Mouse (Mus musculus) CH12.LX (cell line): ENCODE results near the gene Sult1a1. TPM values are rescaled to one million over a fixed set of nuclear protein-coding genes. Genes with fewer than 3 reads are reported as not detected.

ENCODE experiments used
- DNase-seq: peaks from one replicate; pipeline ENCODE4 v3.0.0-alpha.2; 2013; ENCODE audit errors: extremely low read depth
- H3K27ac ChIP-seq: 2 replicates; pipeline ENCODE4 v1.5.1; 2012; ENCODE audit warnings: low read depth, mild to moderate bottlenecking, control low read depth, moderate library complexity; ENCODE audit not compliant: insufficient read depth
- H3K27me3 ChIP-seq: replicated peaks from 2 replicates; pipeline ENCODE3; 2012; ENCODE audit warnings: inconsistent platforms
- H3K36me3 ChIP-seq, 2 experiments: replicated peaks in 1 of 2; 2 replicates each; pipeline versions ENCODE3 to v1.6.1; 2012; ENCODE audit warnings: inconsistent platforms in 1 of 2, low read length in 1 of 2, mild to moderate bottlenecking in 1 of 2, mixed read lengths in 1 of 2, moderate library complexity in 1 of 2; ENCODE audit not compliant: control insufficient read depth in 1 of 2, insufficient read depth in 1 of 2
- H3K4me1 ChIP-seq, 2 experiments: 2 replicates each; pipeline ENCODE4 v1.6.1; 2012; ENCODE audit warnings: inconsistent platforms in 1 of 2, moderate library complexity in 1 of 2; ENCODE audit not compliant: insufficient read depth in 2 of 2, control insufficient read depth in 1 of 2
- H3K4me2 ChIP-seq: 2 replicates; pipeline ENCODE4 v1.6.1; 2012; ENCODE audit warnings: low read depth, mild to moderate bottlenecking, control low read depth; ENCODE audit not compliant: poor library complexity, insufficient read depth, severe bottlenecking
- H3K4me3 ChIP-seq, 3 experiments: fragments of 150-350 bp in 1 of 3; sonication (generic) in 1 of 3; replicated peaks in 1 of 3; 2 replicates each; pipeline versions ENCODE3 to v1.5.1; 2011 to 2012; ENCODE audit warnings: low read depth in 2 of 3, low read length in 2 of 3, mild to moderate bottlenecking in 2 of 3, moderate library complexity in 2 of 3, control low read depth in 1 of 3, improper control_type of control experiment in 1 of 3, inconsistent platforms in 1 of 3, mixed read lengths in 1 of 3; ENCODE audit not compliant: poor library complexity in 1 of 3
- H3K79me2 ChIP-seq: replicated peaks from 2 replicates; pipeline ENCODE4 v1.6.1; 2012; ENCODE audit warnings: mild to moderate bottlenecking, moderate library complexity; ENCODE audit not compliant: control insufficient read depth, poor library complexity, insufficient read depth, severe bottlenecking; ENCODE audit errors: extremely low read depth
- H3K9ac ChIP-seq: 2 replicates; pipeline ENCODE4 v1.6.1; 2012; ENCODE audit warnings: low read depth, mild to moderate bottlenecking, control low read depth, moderate library complexity; ENCODE audit not compliant: insufficient read depth
- H3K9me3 ChIP-seq: replicated peaks from 2 replicates; pipeline ENCODE3; 2012; ENCODE audit warnings: low read length, inconsistent platforms, mixed read lengths
- BHLHE40 ChIP-seq: IDR thresholded peaks from 2 replicates; pipeline ENCODE4 v1.6.1; 2011; ENCODE audit warnings: mild to moderate bottlenecking, low read depth, low read length, improper control_type of control experiment
- CHD1 ChIP-seq: IDR thresholded peaks from 2 replicates; pipeline ENCODE4 v1.6.1; 2012; ENCODE audit warnings: low read depth, low read length, improper control_type of control experiment, inconsistent platforms
- CHD2 ChIP-seq: IDR thresholded peaks from 2 replicates; pipeline ENCODE4 v1.6.1; 2011; ENCODE audit warnings: low read length, improper control_type of control experiment
- CTCF ChIP-seq, 2 experiments: IDR thresholded peaks in 1 of 2; conservative IDR thresholded peaks in 1 of 2; 2 replicates each; pipeline ENCODE4 v1.5.1; 2011 to 2012; ENCODE audit warnings: low read depth in 2 of 2, low read length in 2 of 2, improper control_type of control experiment in 1 of 2, inconsistent platforms in 1 of 2, mild to moderate bottlenecking in 1 of 2, moderate library complexity in 1 of 2
- E2F4 ChIP-seq: IDR thresholded peaks from 2 replicates; pipeline ENCODE4 v1.6.1; 2011; ENCODE audit warnings: low read depth, low read length, improper control_type of control experiment; ENCODE audit not compliant: insufficient replicate concordance
- ETS1 ChIP-seq: conservative IDR thresholded peaks from 2 replicates; pipeline ENCODE4 v1.6.1; 2012; ENCODE audit warnings: low read depth, mild to moderate bottlenecking, inconsistent platforms, low read length, improper control_type of control experiment, moderate library complexity
- IRF4 ChIP-seq: IDR thresholded peaks from 2 replicates; pipeline ENCODE4 v1.6.1; 2014; ENCODE audit warnings: low read depth, mild to moderate bottlenecking, inconsistent platforms, low read length, improper control_type of control experiment
- KAT2A ChIP-seq: IDR thresholded peaks from 2 replicates; pipeline ENCODE4 v1.6.1; 2012; ENCODE audit warnings: low read length, improper control_type of control experiment, inconsistent platforms; ENCODE audit not compliant: insufficient replicate concordance
- MAZ ChIP-seq: IDR thresholded peaks from 2 replicates; pipeline ENCODE4 v1.6.1; 2012; ENCODE audit warnings: low read depth, mild to moderate bottlenecking, inconsistent platforms, low read length, improper control_type of control experiment, moderate library complexity
- MEF2A ChIP-seq: IDR thresholded peaks from 2 replicates; pipeline ENCODE4 v1.6.1; 2014; ENCODE audit warnings: low read depth, mild to moderate bottlenecking, inconsistent platforms, low read length, improper control_type of control experiment, borderline replicate concordance
- MXI1 ChIP-seq: IDR thresholded peaks from 2 replicates; pipeline ENCODE4 v1.6.1; 2011; ENCODE audit warnings: mild to moderate bottlenecking, low read depth, low read length, improper control_type of control experiment
- MYC ChIP-seq: IDR thresholded peaks from 2 replicates; pipeline ENCODE4 v1.6.1; 2011; ENCODE audit warnings: low read depth, mild to moderate bottlenecking, improper control_type of control experiment, low read length
- POLR2A ChIP-seq: IDR thresholded peaks from 2 replicates; pipeline ENCODE4 v1.6.1; 2011; ENCODE audit warnings: low read depth, mild to moderate bottlenecking, improper control_type of control experiment, low read length
- RAD21 ChIP-seq: IDR thresholded peaks from 2 replicates; pipeline ENCODE4 v1.6.1; 2011; ENCODE audit warnings: low read depth, mild to moderate bottlenecking, low read length, improper control_type of control experiment, moderate library complexity
- RCOR1 ChIP-seq: conservative IDR thresholded peaks from 2 replicates; pipeline ENCODE4 v1.6.1; 2012; ENCODE audit warnings: low read depth, mild to moderate bottlenecking, inconsistent platforms, low read length, improper control_type of control experiment
- TBP ChIP-seq: conservative IDR thresholded peaks from 2 replicates; pipeline ENCODE4 v1.6.1; 2011; ENCODE audit warnings: low read depth, low read length, improper control_type of control experiment
- TCF12 ChIP-seq: IDR thresholded peaks from 2 replicates; pipeline ENCODE4 v1.6.1; 2014; ENCODE audit warnings: low read depth, mild to moderate bottlenecking, inconsistent platforms, low read length, improper control_type of control experiment
- ZC3H11A ChIP-seq: IDR thresholded peaks from 2 replicates; pipeline ENCODE4 v1.6.1; 2012; ENCODE audit warnings: low read depth, mild to moderate bottlenecking, inconsistent platforms, low read length, improper control_type of control experiment
- ZKSCAN1 ChIP-seq: IDR thresholded peaks from 2 replicates; pipeline ENCODE4 v1.6.1; 2012; ENCODE audit warnings: low read depth, inconsistent platforms, low read length, improper control_type of control experiment, borderline replicate concordance
- ZMIZ1 ChIP-seq: IDR thresholded peaks from 2 replicates; pipeline ENCODE4 v1.6.1; 2012; ENCODE audit warnings: low read depth, mild to moderate bottlenecking, inconsistent platforms, low read length, improper control_type of control experiment
- ZNF384 ChIP-seq: IDR thresholded peaks from 2 replicates; pipeline ENCODE4 v1.6.1; 2012; ENCODE audit warnings: low read depth, low read length, improper control_type of control experiment, inconsistent platforms
- dilution Hi-C: fragments of 300-500 bp; cut with MboI; formaldehyde crosslinking; loops from 2 replicates; pipeline ENCODE4 v1.14.3; 2020; ENCODE audit warnings: low sequenced_read_pairs; ENCODE audit not compliant: extremely low pct_unique_long_range_greater_than_20kb, extremely low pct_ligation_motif_present
- in situ Hi-C: fragments of 300-500 bp; cut with MboI; formaldehyde crosslinking; loops from 3 replicates; pipeline ENCODE4 v1.14.3; 2019; ENCODE audit warnings: low sequenced_read_pairs, low pct_ligation_motif_present, low pct_unique_long_range_greater_than_20kb, mixed read lengths
- polyA plus RNA-seq: library from polyadenylated mRNA; unstranded; fragments of >175 nt; gene quantifications from 2 replicates; pipeline ENCODE4 v1.2.1, GENCODE M21; 2012; ENCODE audit warnings: low read depth; ENCODE audit not compliant: insufficient read length
- total RNA-seq, 2 experiments: library from RNA; depleted of rRNA; stranded (reverse); fragments of 300-350 nt in 1 of 2; fragments of >200 nt in 1 of 2; gene quantifications; 2 replicates each; pipeline ENCODE4 v1.2.3; 2012 to 2014

The Sult1a1 gene
- total and polyA plus RNA-seq, 3 experiments = 0.34 to 0.87 (median 0.87) TPM

DNA sequence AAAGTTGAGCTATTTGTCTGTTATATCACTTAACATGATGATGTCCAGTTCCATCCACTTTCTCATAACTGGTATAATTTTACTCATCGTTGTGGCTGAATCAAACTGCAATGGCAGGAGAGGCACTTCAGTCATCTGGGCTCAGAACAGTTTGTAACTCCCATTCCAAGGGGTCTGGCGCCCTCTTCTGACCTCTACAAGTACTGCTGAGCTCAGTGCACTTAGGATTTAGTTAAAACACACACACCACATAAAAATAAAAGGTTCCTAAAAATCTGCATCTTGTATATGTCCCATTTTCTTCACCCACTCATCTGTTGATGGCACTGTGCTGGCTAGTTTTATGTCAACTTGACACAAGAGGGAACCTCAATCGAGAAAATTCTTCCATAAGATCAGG is 17.0 kb upstream of the Sult1a1 start (continued):
- TF ChIP-seq BHLHE40 (no peak), RAD21 (peak; percentile 94), MYC (0 out of 2 replicates have a peak, but pooled peaks have one; percentile 32), ZC3H11A (no peak), TBP (no peak), ZNF384 (peak; percentile 34; the same call in 1 of the 2 replicates), CTCF (conservative IDR thresholded peaks at IDR 0.05 in 1 of 2, IDR thresholded peaks at IDR 0.05 in 1 of 2; ENCODE audit: low read depth in 2 of 2, low read length in 2 of 2) (peak; percentile 87 to 95), IRF4 (0 out of 2 replicates have a peak, but pooled peaks have one; percentile 31), E2F4 (no peak), ETS1 (no peak), TCF12 (no peak)

DNA sequence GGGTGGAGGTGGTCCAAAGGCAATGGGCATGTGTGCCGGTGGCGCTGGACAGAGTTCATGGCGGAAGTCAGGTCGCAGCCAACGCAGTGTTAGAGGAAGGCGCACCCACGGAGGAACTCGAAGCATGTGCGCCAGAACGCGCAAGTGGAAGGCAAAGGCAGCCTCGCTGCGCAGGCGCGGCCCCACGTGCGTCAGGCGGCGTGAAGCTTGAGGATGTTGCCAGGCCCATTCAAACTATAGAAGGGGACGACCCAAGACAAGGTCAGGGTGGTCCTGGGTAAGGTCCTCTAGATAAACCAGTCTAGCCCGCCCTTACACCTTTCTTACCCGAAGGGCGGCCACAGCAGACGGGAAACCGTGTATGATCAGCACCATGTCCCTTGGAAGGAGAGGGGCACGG is 16.2 kb upstream of the Sult1a1 start:
- DNase-seq = no peak
- Histone ChIP-seq H3K4me2 (no peak overlapping the region), H3K27ac (no peak overlapping the region), H3K4me3 (no peak overlapping the region), H3K4me1 (peaks cover 10 to 28% of the 10 kb centered on the region in 2 experiments), H3K9ac (no peak overlapping the region), H3K9me3 (no peaks in the 10 kb centered on the region), H3K36me3 (peaks cover 23 to 51% of the 10 kb centered on the region in 2 experiments), H3K79me2 (peaks cover 20% of the 10 kb centered on the region), H3K27me3 (no peaks in the 10 kb centered on the region)
- in situ Hi-C loops = loop anchor here (5.0 kb wide), 2 partner anchors 50 to 495 kb away; no protein-coding TSS in a partner anchor
- dilution Hi-C loops = no loop called here
- TF ChIP-seq CTCF (conservative IDR thresholded peaks at IDR 0.05 in 1 of 2, IDR thresholded peaks at IDR 0.05 in 1 of 2; ENCODE audit: low read depth in 2 of 2, low read length in 2 of 2) (no peak), RCOR1 (no peak), ZMIZ1 (no peak), RAD21 (no peak), CHD2 (no peak), MXI1 (no peak), POLR2A (no peak), IRF4 (no peak), ZC3H11A (no peak), ZKSCAN1 (no peak), ZNF384 (no peak), MEF2A (no peak), MAZ (no peak), ETS1 (no peak), KAT2A (no peak), BHLHE40 (no peak), CHD1 (no peak)
